Mouse (Mus musculus): ENCODE data around the gene Tomm40l. TPM values are rescaled to one million over a fixed set of nuclear protein-coding genes. Genes with fewer than 3 reads are reported as not detected.

Tomm40l gene
- polyA plus RNA-seq, 2 experiments = 11.0 to 17.5 TPM

- no peaks in the 10 kb centered on the region for H3K9me3 ChIP-seq (ENCODE audit: control insufficient read depth, low read length)
- ATAC-seq (ENCODE audit: insufficient read depth) (no peak), DNase-seq (ENCODE audit: low read depth in 3 of 3, low spot score in 3 of 3) (peak in 1 of 3 experiments; percentile 63)
- no peak overlapping the region for H3K4me3 ChIP-seq (ENCODE audit: insufficient read depth in 1 of 2, low read depth in 2 of 2, low read length in 2 of 2)
- H3K27me3 ChIP-seq (ENCODE audit: control insufficient read depth, insufficient read depth, low read length) = peaks cover 13% of the 10 kb centered on the region
- WGBS (ENCODE audit: insufficient replicate concordance) = 53% methylated on average over 15 of the region's 15 CpGs
- no peaks in the 10 kb centered on the region for H3K36me3 ChIP-seq (replicated peaks; ENCODE audit: control insufficient read depth, insufficient read depth, low read depth)
- no peak overlapping the region for H3K27ac ChIP-seq
- TF ChIP-seq EP300 (IDR thresholded peaks at IDR 0.05; ENCODE audit: low read depth) (no peak), CTCF (IDR thresholded peaks at IDR 0.05; ENCODE audit: low read depth) (peak; percentile 85)
- H3K9ac ChIP-seq (replicated peaks) = no peak overlapping the region
- peaks cover 0 to 11% of the 10 kb centered on the region in 2 experiments; a peak in 2 of 4 replicates for H3K4me1 ChIP-seq (replicated peaks; ENCODE audit: control insufficient read depth in 2 of 2, insufficient read depth in 2 of 2, low read length in 1 of 2)
- H3K4me2 ChIP-seq (ENCODE audit: low read depth) = no peak overlapping the region
These were observed 34.7 kb upstream of the Tomm40l start for GRCm38 (mm10) chr1:171256937-171257548.

DNA sequence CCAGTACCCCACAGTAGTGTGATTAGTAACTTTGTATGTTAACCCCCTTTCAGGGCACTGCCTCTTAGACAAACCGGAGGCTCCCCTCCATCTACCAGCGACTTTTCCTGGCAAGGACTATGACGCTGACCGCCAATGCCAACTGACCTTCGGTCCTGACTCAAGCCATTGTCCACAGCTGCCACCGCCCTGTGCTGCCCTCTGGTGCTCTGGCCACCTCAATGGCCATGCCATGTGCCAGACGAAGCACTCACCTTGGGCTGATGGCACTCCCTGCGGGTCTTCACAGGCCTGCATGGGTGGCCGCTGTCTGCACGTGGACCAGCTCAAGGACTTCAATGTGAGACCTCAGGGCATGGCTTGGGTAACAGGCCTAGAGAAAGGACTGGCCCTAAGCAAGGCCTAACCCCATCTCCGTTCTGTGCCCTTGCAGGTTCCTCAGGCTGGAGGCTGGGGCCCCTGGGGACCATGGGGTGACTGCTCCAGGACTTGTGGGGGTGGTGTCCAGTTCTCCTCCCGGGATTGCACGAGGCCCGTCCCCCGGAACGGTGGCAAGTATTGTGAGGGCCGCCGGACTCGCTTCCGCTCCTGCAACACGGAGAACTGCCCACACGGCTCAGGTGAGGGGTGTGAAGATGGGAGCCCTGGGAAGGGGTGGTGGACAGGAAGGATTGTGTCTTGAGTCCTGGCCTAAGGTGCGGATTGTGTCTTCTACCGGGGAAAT, 33.9 kb upstream of the Tomm40l start:
- ATAC-seq (ENCODE audit: insufficient read depth) (no peak), DNase-seq (ENCODE audit: low read depth in 3 of 3, low spot score in 3 of 3) (no peak)
- Histone ChIP-seq H3K9me3 (ENCODE audit: control insufficient read depth, low read length) (no peaks in the 10 kb centered on the region), H3K27ac (no peak overlapping the region), H3K4me2 (ENCODE audit: low read depth) (no peak overlapping the region), H3K36me3 (replicated peaks; ENCODE audit: control insufficient read depth, insufficient read depth, low read depth) (no peaks in the 10 kb centered on the region), H3K9ac (replicated peaks) (no peak overlapping the region), H3K4me1 (replicated peaks; ENCODE audit: control insufficient read depth in 2 of 2, insufficient read depth in 2 of 2, low read length in 1 of 2) (peaks cover 0 to 10% of the 10 kb centered on the region in 2 experiments; a peak in 2 of 4 replicates), H3K4me3 (ENCODE audit: insufficient read depth in 1 of 2, low read depth in 2 of 2, low read length in 2 of 2) (no peak overlapping the region), H3K27me3 (ENCODE audit: control insufficient read depth, insufficient read depth, low read length) (peaks cover 18% of the 10 kb centered on the region)
- WGBS (ENCODE audit: insufficient replicate concordance) = 76% methylated on average over 24 of the region's 24 CpGs
- TF ChIP-seq CTCF (IDR thresholded peaks at IDR 0.05; ENCODE audit: low read depth) = no peak
- TF ChIP-seq EP300 (IDR thresholded peaks at IDR 0.05; ENCODE audit: low read depth) = no peak

DNA sequence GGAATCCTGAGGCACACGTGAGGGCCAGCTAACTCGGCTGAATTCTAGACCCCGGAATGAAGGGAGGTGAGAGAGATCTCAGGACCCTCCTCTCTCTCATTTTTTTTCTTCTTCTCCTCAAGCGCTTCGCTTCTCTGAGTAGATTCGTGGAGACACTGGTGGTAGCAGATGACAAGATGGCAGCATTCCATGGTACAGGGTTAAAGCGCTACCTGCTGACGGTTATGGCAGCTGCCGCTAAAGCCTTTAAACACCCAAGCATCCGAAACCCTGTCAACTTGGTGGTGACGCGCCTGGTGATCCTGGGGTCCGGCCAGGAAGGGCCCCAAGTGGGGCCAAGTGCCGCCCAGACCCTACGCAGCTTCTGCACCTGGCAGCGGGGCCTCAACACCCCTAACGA, 30.1 kb upstream of the Tomm40l start:
- TF ChIP-seq CTCF (IDR thresholded peaks at IDR 0.05; ENCODE audit: low read depth) (no peak), EP300 (IDR thresholded peaks at IDR 0.05; ENCODE audit: low read depth) (no peak)
- ATAC-seq (ENCODE audit: insufficient read depth) (no peak), DNase-seq (ENCODE audit: low read depth in 3 of 3, low spot score in 3 of 3) (no peak)
- 62% methylated on average over 17 of the region's 17 CpGs for WGBS (ENCODE audit: insufficient replicate concordance)
- Histone ChIP-seq H3K4me1 (replicated peaks; ENCODE audit: control insufficient read depth in 2 of 2, insufficient read depth in 2 of 2, low read length in 1 of 2) (peaks cover 6 to 8% of the 10 kb centered on the region in 2 experiments), H3K9me3 (ENCODE audit: control insufficient read depth, low read length) (no peaks in the 10 kb centered on the region), H3K4me3 (ENCODE audit: insufficient read depth in 1 of 2, low read depth in 2 of 2, low read length in 2 of 2) (no peak overlapping the region), H3K36me3 (replicated peaks; ENCODE audit: control insufficient read depth, insufficient read depth, low read depth) (no peaks in the 10 kb centered on the region), H3K27me3 (ENCODE audit: control insufficient read depth, insufficient read depth, low read length) (peaks cover 25% of the 10 kb centered on the region), H3K9ac (replicated peaks) (no peak overlapping the region), H3K27ac (no peak overlapping the region), H3K4me2 (ENCODE audit: low read depth) (no peak overlapping the region)

DNA sequence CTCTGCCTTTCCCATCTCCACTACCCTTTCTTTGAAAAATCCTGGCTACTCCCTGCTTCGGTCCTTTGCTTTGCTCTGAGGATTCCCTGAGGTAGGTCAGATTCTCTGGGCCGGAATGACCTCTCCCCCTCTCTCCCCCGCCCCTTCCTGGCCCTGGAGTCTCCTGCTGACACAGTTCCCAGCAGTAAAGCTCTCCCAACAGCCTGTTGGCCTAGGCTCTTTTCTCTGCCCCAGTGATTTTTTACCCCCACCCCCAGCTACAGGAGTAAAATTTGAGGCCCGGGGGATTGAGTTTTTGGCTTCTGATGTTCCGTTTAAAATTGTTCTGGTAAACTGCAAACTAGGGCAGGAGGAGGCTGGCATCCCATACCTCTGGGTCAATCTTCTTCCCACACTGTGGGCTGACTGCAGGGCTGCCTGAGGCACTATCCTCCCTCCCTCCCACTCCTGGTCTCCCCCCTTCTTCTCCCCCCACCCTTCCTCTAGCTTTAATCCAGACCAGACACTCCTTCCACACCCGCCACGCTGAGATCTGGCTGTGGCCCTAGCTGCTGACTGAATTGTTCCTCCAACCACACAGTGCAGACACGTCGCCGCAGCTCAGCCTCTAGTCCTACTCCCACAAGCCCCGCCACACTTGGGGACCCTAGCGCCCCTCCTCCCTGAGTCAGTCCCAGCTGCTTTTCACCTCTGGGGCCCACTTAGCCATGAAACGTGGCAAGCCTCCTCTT, 29.4 kb upstream of the Tomm40l start:
- Histone ChIP-seq H3K27me3 (ENCODE audit: control insufficient read depth, insufficient read depth, low read length) (peaks cover 25% of the 10 kb centered on the region), H3K4me1 (replicated peaks; ENCODE audit: control insufficient read depth in 2 of 2, insufficient read depth in 2 of 2, low read length in 1 of 2) (peaks cover 6 to 9% of the 10 kb centered on the region in 2 experiments), H3K4me3 (ENCODE audit: insufficient read depth in 1 of 2, low read depth in 2 of 2, low read length in 2 of 2) (no peak overlapping the region), H3K9me3 (ENCODE audit: control insufficient read depth, low read length) (no peaks in the 10 kb centered on the region), H3K9ac (replicated peaks) (no peak overlapping the region), H3K36me3 (replicated peaks; ENCODE audit: control insufficient read depth, insufficient read depth, low read depth) (no peaks in the 10 kb centered on the region), H3K27ac (no peak overlapping the region), H3K4me2 (ENCODE audit: low read depth) (no peak overlapping the region)
- WGBS (ENCODE audit: insufficient replicate concordance) = 24% methylated on average over 13 of the region's 13 CpGs
- ATAC-seq (ENCODE audit: insufficient read depth) = no peak
- TF ChIP-seq EP300 (IDR thresholded peaks at IDR 0.05; ENCODE audit: low read depth) (no peak), CTCF (IDR thresholded peaks at IDR 0.05; ENCODE audit: low read depth) (no peak)
- DNase-seq (ENCODE audit: low read depth in 3 of 3, low spot score in 3 of 3) = no peak
